Mouse (Mus musculus) megakaryocyte, embryonic 14.5 days (primary cell): ENCODE measurements around the gene Copg2. TPM values are rescaled to one million over a fixed set of nuclear protein-coding genes. Genes with fewer than 3 reads are reported as not detected.
"Not testable (repeated sequence)": the region's sequence is repeated elsewhere in the genome, so short reads cannot be mapped to it uniquely, and the experiment has no call there.

ENCODE experiments used
- H3K27me3 ChIP-seq: replicated peaks from 2 replicates; pipeline ENCODE3; 2012; ENCODE audit warnings: inconsistent platforms
- H3K36me3 ChIP-seq: replicated peaks from 2 replicates; pipeline ENCODE3; 2012; ENCODE audit warnings: low read length, inconsistent platforms, mixed read lengths
- H3K4me1 ChIP-seq: 2 replicates; pipeline ENCODE4 v1.6.1; 2012; ENCODE audit warnings: inconsistent platforms
- H3K4me3 ChIP-seq: replicated peaks from 2 replicates; pipeline ENCODE3; 2012; ENCODE audit warnings: moderate library complexity, mild to moderate bottlenecking, inconsistent platforms
- H3K9me3 ChIP-seq: 2 replicates; pipeline ENCODE4 v1.6.1; 2012; ENCODE audit warnings: inconsistent platforms
- FLI1 ChIP-seq: IDR thresholded peaks from 2 replicates; pipeline ENCODE4 v1.6.1; 2012; ENCODE audit warnings: low read length, inconsistent platforms, mixed read lengths
- GATA1 ChIP-seq: IDR thresholded peaks from 3 replicates; pipeline ENCODE4 v1.6.1; 2012; ENCODE audit warnings: mixed read lengths, low read length, inconsistent platforms, borderline replicate concordance
- polyA plus RNA-seq: library from polyadenylated mRNA; stranded (reverse); fragments of >175 nt; gene quantifications from 2 replicates; pipeline ENCODE4 v1.2.3, GENCODE M21; 2012; ENCODE audit warnings: low replicate concordance; ENCODE audit not compliant: insufficient read depth

Gene Copg2
- polyA plus RNA-seq, 1 experiment = 1.3 TPM

GRCm38 (mm10) chr6:30855205-30855604, 41.4 kb downstream of the Copg2 start:
- no peaks in the 10 kb centered on the region for H3K27me3 ChIP-seq
- H3K9me3 ChIP-seq = no peaks in the 10 kb centered on the region
- peaks cover 80% of the 10 kb centered on the region for H3K36me3 ChIP-seq
- no peak for TF ChIP-seq FLI1
- TF ChIP-seq GATA1 = no peak
- no peak overlapping the region for H3K4me3 ChIP-seq
- peaks cover 5% of the 10 kb centered on the region; the same call in 1 of the 2 replicates for H3K4me1 ChIP-seq

DNA sequence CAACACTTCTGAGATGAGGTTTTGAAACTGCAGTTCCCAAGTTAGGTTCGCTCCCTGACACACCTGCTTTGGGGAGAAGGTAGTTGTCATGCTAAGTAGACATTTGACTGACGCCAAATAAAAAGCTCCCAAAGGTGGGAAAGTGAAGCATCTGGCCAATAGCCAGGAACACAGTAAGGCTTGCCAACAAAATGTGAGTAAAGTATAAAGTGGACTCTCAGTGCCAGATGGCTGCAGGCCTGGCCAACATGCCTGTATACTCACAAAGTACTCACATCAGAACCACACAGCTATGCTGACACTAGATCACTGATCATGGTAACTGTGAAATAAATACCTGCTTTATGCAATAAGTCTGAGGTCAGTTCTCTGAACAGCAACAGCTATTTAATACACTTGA, 46.8 kb downstream of the Copg2 start:
- Histone ChIP-seq H3K27me3 (no peaks in the 10 kb centered on the region), H3K4me3 (no peak overlapping the region), H3K4me1 (no peaks in the 10 kb centered on the region), H3K36me3 (peaks cover 53% of the 10 kb centered on the region), H3K9me3 (no peaks in the 10 kb centered on the region)
- TF ChIP-seq GATA1 (no peak), FLI1 (no peak)

DNA sequence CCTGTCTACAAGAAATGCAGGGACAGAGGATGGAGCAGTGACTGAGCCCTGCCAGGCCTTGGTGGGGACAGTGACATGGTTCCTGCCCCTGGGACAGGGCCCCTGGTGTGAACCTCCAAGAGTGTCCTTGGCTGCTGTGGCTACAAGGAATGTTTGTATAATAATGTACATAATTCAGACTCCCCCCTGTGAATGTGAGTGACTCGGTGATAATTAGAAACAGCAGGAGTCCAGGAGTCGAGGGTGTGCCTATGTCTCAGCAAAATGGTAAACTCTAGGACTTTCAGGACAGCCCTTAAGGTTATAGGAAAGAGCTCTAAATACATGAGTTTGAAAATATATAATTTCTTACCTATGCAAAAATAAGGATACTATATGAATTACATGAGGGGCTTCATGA, 64.4 kb downstream of the Copg2 start:
- Histone ChIP-seq H3K36me3 (peaks cover 18% of the 10 kb centered on the region), H3K9me3 (no peaks in the 10 kb centered on the region), H3K4me1 (peaks cover 11% of the 10 kb centered on the region), H3K27me3 (no peaks in the 10 kb centered on the region), H3K4me3 (no peak overlapping the region)
- TF ChIP-seq FLI1 = no peak

GRCm38 (mm10) chr6:30813626-30814025, 83.0 kb downstream of the Copg2 start:
- Histone ChIP-seq H3K27me3 (no peaks in the 10 kb centered on the region), H3K4me3 (no peak overlapping the region), H3K4me1 (no peaks in the 10 kb centered on the region), H3K9me3 (no peaks in the 10 kb centered on the region), H3K36me3 (peaks cover 55% of the 10 kb centered on the region)
- no peak for TF ChIP-seq GATA1
- TF ChIP-seq FLI1 = no peak

DNA sequence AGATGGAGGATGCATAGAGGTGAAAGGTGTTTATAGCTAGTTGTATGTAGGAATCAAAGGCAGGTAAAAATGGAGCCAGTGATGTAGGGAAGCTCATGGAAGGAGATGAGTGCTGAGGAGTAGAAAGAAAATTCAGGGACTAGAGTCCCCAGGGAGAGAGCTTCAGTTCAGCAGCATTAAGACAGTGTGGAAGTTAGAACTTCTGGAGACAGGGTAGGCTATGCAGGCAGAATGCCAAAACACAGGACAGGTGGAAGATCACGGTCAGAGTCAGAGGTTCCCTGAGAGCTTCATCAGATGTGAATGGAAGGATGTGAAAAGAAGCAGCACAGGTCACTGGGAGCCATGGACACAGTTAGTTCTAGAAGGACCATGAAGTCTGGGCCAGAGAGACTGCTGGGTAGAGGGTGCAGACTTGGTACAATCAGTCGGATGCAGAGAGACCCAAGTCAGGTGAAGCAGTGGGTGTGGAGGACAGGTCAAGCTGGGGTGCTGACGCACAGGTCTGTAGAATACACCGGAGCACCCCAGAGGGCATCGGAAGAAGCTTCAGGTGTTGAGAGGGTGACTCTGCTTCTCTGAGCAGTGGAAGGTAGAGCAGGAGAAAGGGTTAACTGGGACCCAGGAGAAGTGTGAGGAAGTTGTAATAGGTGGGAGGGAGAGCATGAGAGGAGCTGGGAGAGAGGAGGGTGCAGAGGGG, 91.4 kb downstream of the Copg2 start:
- Histone ChIP-seq H3K36me3 (peaks cover 57% of the 10 kb centered on the region), H3K4me3 (peak overlapping the region; percentile 2), H3K9me3 (no peaks in the 10 kb centered on the region), H3K4me1 (peaks cover 8% of the 10 kb centered on the region), H3K27me3 (no peaks in the 10 kb centered on the region)
- no peak for TF ChIP-seq GATA1
- no peak for TF ChIP-seq FLI1

- Histone ChIP-seq H3K4me3 (peak overlapping the region; percentile 2), H3K36me3 (peaks cover 52% of the 10 kb centered on the region)
- H3K4me1 ChIP-seq, H3K27me3 ChIP-seq, H3K9me3 ChIP-seq: not testable (repeated sequence)
Measured at GRCm38 (mm10) chr6:30804389-30805052, 92.1 kb downstream of the Copg2 start.

DNA sequence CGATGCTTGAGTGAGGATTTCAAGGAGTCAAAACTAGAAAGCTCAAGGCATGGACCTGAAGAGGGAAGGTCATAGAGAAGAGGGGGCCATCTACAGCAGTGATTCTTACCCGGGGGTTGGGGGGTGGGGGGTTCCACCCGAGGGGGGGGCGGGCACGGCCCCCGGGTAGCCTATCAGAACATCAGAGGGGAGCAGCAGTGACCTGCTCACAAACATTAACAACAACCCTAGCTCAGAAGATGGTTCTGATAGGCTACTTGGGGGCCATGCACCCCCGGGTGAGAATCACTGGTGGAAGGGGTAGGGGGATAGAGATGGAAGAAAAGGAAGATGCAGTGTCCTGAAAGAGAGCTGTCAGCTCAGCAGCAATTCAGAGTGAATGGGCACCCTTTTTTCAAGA, 93.7 kb downstream of the Copg2 start:
- not testable (repeated sequence) for H3K4me3 ChIP-seq, H3K27me3 ChIP-seq, H3K4me1 ChIP-seq, H3K9me3 ChIP-seq
- peaks cover 37% of the 10 kb centered on the region for H3K36me3 ChIP-seq

GRCm38 (mm10) chr6:30751209-30751608, 145.4 kb downstream of the Copg2 start:
- TF ChIP-seq GATA1 (no peak), FLI1 (no peak)
- Histone ChIP-seq H3K36me3 (peaks cover 46% of the 10 kb centered on the region), H3K4me3 (no peak overlapping the region), H3K9me3 (no peaks in the 10 kb centered on the region), H3K4me1 (peaks cover 13% of the 10 kb centered on the region), H3K27me3 (no peaks in the 10 kb centered on the region)

DNA sequence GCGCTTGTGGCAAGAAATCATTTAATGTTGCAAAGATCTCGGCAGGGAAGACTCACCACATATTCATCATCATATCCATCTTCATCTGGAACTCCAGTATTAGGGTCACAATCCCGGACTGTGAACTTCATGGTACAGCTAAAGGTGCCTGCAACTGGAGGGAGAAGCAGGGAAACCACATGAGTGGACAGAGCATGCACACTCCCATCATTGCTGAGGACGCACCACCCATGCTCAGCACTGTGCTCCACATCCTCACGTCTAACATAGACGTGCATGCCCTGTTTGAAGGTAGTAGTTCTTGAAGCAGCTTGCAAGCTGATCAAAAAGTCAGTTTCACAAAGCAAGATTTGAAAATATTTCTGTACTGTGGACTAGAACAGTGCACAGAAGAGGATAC, 146.1 kb downstream of the Copg2 start:
- H3K4me3 ChIP-seq = peak overlapping the region; percentile 23
- H3K36me3 ChIP-seq = peaks cover 51% of the 10 kb centered on the region
- no peaks in the 10 kb centered on the region for H3K27me3 ChIP-seq
- H3K9me3 ChIP-seq = no peaks in the 10 kb centered on the region
- no peak for TF ChIP-seq FLI1
- TF ChIP-seq GATA1 = no peak
- peaks cover 13% of the 10 kb centered on the region for H3K4me1 ChIP-seq

DNA sequence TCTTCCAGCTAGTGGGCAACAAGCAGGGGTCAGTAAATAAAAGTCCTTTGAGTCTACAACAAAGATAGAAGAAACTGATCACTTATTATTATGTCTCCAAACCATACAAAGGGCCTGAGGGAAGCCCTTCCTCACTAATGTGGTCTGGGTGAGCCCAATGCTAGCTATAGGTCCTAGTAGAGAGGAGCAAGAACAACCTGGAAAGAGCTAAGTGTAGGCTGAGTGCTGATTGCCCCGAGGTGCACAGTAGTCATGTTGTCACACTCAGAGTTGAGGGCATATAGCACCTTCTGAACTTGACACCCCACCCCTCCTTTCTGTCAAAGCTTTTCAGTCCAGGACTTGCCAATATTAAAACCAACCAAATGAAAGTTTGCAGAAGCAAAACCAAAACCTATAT, 146.7 kb downstream of the Copg2 start:
- no peak overlapping the region for H3K4me3 ChIP-seq
- H3K36me3 ChIP-seq = peaks cover 57% of the 10 kb centered on the region
- TF ChIP-seq FLI1 (no peak), GATA1 (no peak)
- no peaks in the 10 kb centered on the region for H3K9me3 ChIP-seq
- peaks cover 13% of the 10 kb centered on the region for H3K4me1 ChIP-seq
- H3K27me3 ChIP-seq = no peaks in the 10 kb centered on the region
